Comparison of ENCODE assay signal across 44 mouse cellular contexts in genomic region chr5:30536051-30536570, GRCm38 (mm10). TPM values are rescaled to one million over a fixed set of nuclear protein-coding genes. Genes with fewer than 3 reads are reported as not detected.
A peak's percentile ranks its signal among the peaks of the same experiment; 100 is the strongest.
DNase-seq lines count a peak whose midpoint lies in the region; ATAC-seq lines count a peak whose summit lies in the region.
"Had no signal": no experiment of that assay in that cellular context is flagged by ENCODE, and none has a peak within 500 bp of the region (broad histone marks: within the 10 kb centered on the region; RNA-seq: fewer than 3 reads in every experiment).

No protein-coding gene starts in this region.

- H3K4me3 ChIP-seq in heart, embryonic 11.5 days (ENCODE audit: low read depth, low read length): no peak overlapping the region
- no peak overlapping the region for H3K4me3 ChIP-seq in midbrain, embryonic 15.5 days
- no peak overlapping the region for H3K4me3 ChIP-seq in midbrain, embryonic 10.5 days
- H3K4me3 ChIP-seq: embryonic facial prominence, embryonic 12.5 days; forebrain, embryonic 10.5 days; forebrain, embryonic 15.5 days; kidney, embryonic 15.5 days; layer of hippocampus, adult 2 months; left cerebral cortex, adult 2 months; limb, embryonic 13.5 days; liver, embryonic 12.5 days had no signal

- 0 out of 2 replicates have a peak overlapping the region, but pooled peaks have one; percentile 10 for H3K27ac ChIP-seq in heart, embryonic 11.5 days (ENCODE audit: low read depth, low read length)
- 0 out of 2 replicates have a peak overlapping the region, but pooled peaks have one; percentile 12 for H3K27ac ChIP-seq in midbrain, embryonic 15.5 days
- H3K27ac ChIP-seq in midbrain, embryonic 10.5 days (replicated peaks): no peak overlapping the region
- H3K27ac ChIP-seq: embryonic facial prominence, embryonic 12.5 days; forebrain, embryonic 10.5 days; forebrain, embryonic 15.5 days; kidney, embryonic 15.5 days; layer of hippocampus, adult 2 months; left cerebral cortex, adult 2 months; limb, embryonic 13.5 days; liver, embryonic 12.5 days had no signal

- WGBS in heart, embryonic 11.5 days (ENCODE audit: insufficient replicate concordance): 29% methylated on average over 7 of the region's 7 CpGs
- 67% methylated on average over 7 of the region's 7 CpGs for WGBS in midbrain, embryonic 15.5 days
- 67% methylated on average over 7 of the region's 7 CpGs for WGBS in midbrain, embryonic 10.5 days

- no peaks in the 10 kb centered on the region for H3K36me3 ChIP-seq in heart, embryonic 11.5 days (ENCODE audit: control insufficient read depth, insufficient read depth, low read length)
- no peaks in the 10 kb centered on the region for H3K36me3 ChIP-seq in midbrain, embryonic 15.5 days (replicated peaks)
- H3K36me3 ChIP-seq in midbrain, embryonic 10.5 days: no peaks in the 10 kb centered on the region
- H3K36me3 ChIP-seq: embryonic facial prominence, embryonic 12.5 days; forebrain, embryonic 10.5 days; forebrain, embryonic 15.5 days; kidney, embryonic 15.5 days; limb, embryonic 13.5 days; liver, embryonic 12.5 days had no signal

- peaks cover 11% of the 10 kb centered on the region for H3K4me1 ChIP-seq in heart, embryonic 11.5 days (ENCODE audit: control insufficient read depth, insufficient read depth, low read length)
- H3K4me1 ChIP-seq in midbrain, embryonic 15.5 days: no peaks in the 10 kb centered on the region
- H3K4me1 ChIP-seq in midbrain, embryonic 10.5 days: no peaks in the 10 kb centered on the region
- H3K4me1 ChIP-seq: embryonic facial prominence, embryonic 12.5 days; forebrain, embryonic 10.5 days; forebrain, embryonic 15.5 days; limb, embryonic 13.5 days; liver, embryonic 12.5 days had no signal

- no peak for ATAC-seq in heart, embryonic 11.5 days (replicated peaks; ENCODE audit: insufficient number of reproducible peaks, low FRiP score, low TSS enrichment)
- ATAC-seq in midbrain, embryonic 15.5 days (replicated peaks): no peak
- ATAC-seq in erythroblast, adult 5-6 weeks (replicated peaks; ENCODE audit: low FRiP score, poor library complexity, severe bottlenecking): no peak
- ATAC-seq: activated CD4-positive, CD25-positive, alpha-beta regulatory T cell, adult 4 months; forebrain, embryonic 15.5 days; hindbrain, embryonic 16.5 days; liver, embryonic 12.5 days; midbrain, embryonic 16.5 days had no signal

- H3K4me2 ChIP-seq in heart, embryonic 11.5 days: no peak overlapping the region
- H3K4me2 ChIP-seq in midbrain, embryonic 15.5 days: no peak overlapping the region
- H3K4me2 ChIP-seq: embryonic facial prominence, embryonic 12.5 days; forebrain, embryonic 15.5 days; kidney, embryonic 15.5 days; limb, embryonic 13.5 days; liver, embryonic 12.5 days had no signal

- H3K9ac ChIP-seq in heart, embryonic 11.5 days (ENCODE audit: low read depth, low read length): 0 out of 2 replicates have a peak overlapping the region, but pooled peaks have one; percentile 5
- H3K9ac ChIP-seq in midbrain, embryonic 15.5 days: no peak overlapping the region
- H3K9ac ChIP-seq: embryonic facial prominence, embryonic 12.5 days; forebrain, embryonic 15.5 days; kidney, embryonic 15.5 days; limb, embryonic 13.5 days; liver, embryonic 12.5 days had no signal

- DNase-seq in heart, adult 9 months (ENCODE audit: low spot score in 2 of 2): no peak
- DNase-seq in midbrain, embryonic 10.5 days (ENCODE audit: low spot score): no peak
- DNase-seq in adrenal gland, postnatal 14 days: peak; percentile 64
- DNase-seq: B cell, adult 2 months; cerebellum, adult 11-12 months; cerebellum, adult 9-11 months; embryo, embryonic 11 days; gastrocnemius, postnatal 25 days; heart, adult 11 months; kidney, adult 18-20 months; kidney, postnatal 25 days; lung, adult 18-20 months; lung, postnatal 10 days; retina, postnatal 1 day; right cerebral cortex, postnatal 14 days; thymus, postnatal 4 days had no signal

- no peaks in the 10 kb centered on the region for H3K9me3 ChIP-seq in heart, embryonic 11.5 days (replicated peaks; ENCODE audit: control insufficient read depth, low read length)
- no peaks in the 10 kb centered on the region for H3K9me3 ChIP-seq in midbrain, embryonic 15.5 days
- H3K9me3 ChIP-seq in midbrain, embryonic 10.5 days (replicated peaks): no peaks in the 10 kb centered on the region
- H3K9me3 ChIP-seq: embryonic facial prominence, embryonic 12.5 days; forebrain, embryonic 10.5 days; forebrain, embryonic 15.5 days; kidney, embryonic 15.5 days; limb, embryonic 13.5 days; liver, embryonic 12.5 days had no signal

- H3K27me3 ChIP-seq in heart, embryonic 11.5 days (ENCODE audit: control insufficient read depth, insufficient read depth, low read length): no peaks in the 10 kb centered on the region; the same call in 1 of the 2 replicates
- H3K27me3 ChIP-seq in midbrain, embryonic 15.5 days (replicated peaks): no peaks in the 10 kb centered on the region
- H3K27me3 ChIP-seq in midbrain, embryonic 10.5 days (ENCODE audit: low read depth, poor library complexity, severe bottlenecking): no peaks in the 10 kb centered on the region
- H3K27me3 ChIP-seq: embryonic facial prominence, embryonic 12.5 days; forebrain, embryonic 15.5 days; kidney, embryonic 15.5 days had no signal

RNA-seq across cellular contexts. Expression of gene Cib4, which starts 9.5 kb away (rescaled TPM):
- polyA plus RNA-seq in heart, embryonic 11.5 days (2014; fragmentation: Nextera tagmentation; extraction: Ambion mirVana): not detected in 2 replicates
- polyA plus RNA-seq in midbrain, embryonic 15.5 days (2015; fragmentation: Nextera tagmentation; extraction: Ambion mirVana): not detected in 2 replicates
- not detected in 2 replicates for polyA plus RNA-seq in midbrain, embryonic 10.5 days (2016; fragmentation: Nextera tagmentation; extraction: Ambion mirVana)
- total RNA-seq in adrenal gland, postnatal 14 days (2021): 1.0 and 1.4 TPM in 2 replicates
- not detected in 2 replicates for total RNA-seq in erythroblast, adult 5-6 weeks (2015; ENCODE audit: low replicate concordance)
- total RNA-seq in erythroblast, adult 5-6 weeks (2017; ENCODE audit: low replicate concordance): not detected in 2 replicates
- total RNA-seq: CH12.LX; ES-E14; gastrocnemius, adult 18-20 months; gastrocnemius, postnatal 25 days; layer of hippocampus, adult 2 months; layer of hippocampus, postnatal 14 days; left cerebral cortex, adult 2 months; left cerebral cortex, postnatal 36 days; neutrophil, adult 5-6 weeks had no signal
- polyA plus RNA-seq: activated CD4-positive, CD25-positive, alpha-beta regulatory T cell, adult 4 months; embryonic facial prominence, embryonic 12.5 days; forebrain, embryonic 10.5 days; forebrain, embryonic 15.5 days; frontal cortex, adult 2 months; heart, postnatal 0 days; hindbrain, embryonic 11.5 days; hindbrain, embryonic 16.5 days; intestine, embryonic 14.5 days; kidney, embryonic 15.5 days; liver, embryonic 12.5 days; midbrain, embryonic 16.5 days; neural tube, embryonic 11.5 days; small intestine, adult 2 months; stomach, embryonic 14.5 days; thymus, postnatal 0 days had no signal

RNA-seq across cellular contexts. Expression of gene Kcnk3, which starts 51.9 kb away (rescaled TPM):
- 36.8 and 37.8 TPM in 2 replicates for polyA plus RNA-seq in heart, embryonic 11.5 days (2014; fragmentation: Nextera tagmentation; extraction: Ambion mirVana)
- 6.7 and 7.4 TPM in 2 replicates for polyA plus RNA-seq in midbrain, embryonic 15.5 days (2015; fragmentation: Nextera tagmentation; extraction: Ambion mirVana)
- polyA plus RNA-seq in midbrain, embryonic 10.5 days (2016; fragmentation: Nextera tagmentation; extraction: Ambion mirVana): 0.12 and 0.27 TPM in 2 replicates
- 678 and 701 TPM in 2 replicates for total RNA-seq in adrenal gland, postnatal 14 days (2021)
- not detected in 2 replicates for total RNA-seq in erythroblast, adult 5-6 weeks (2015; ENCODE audit: low replicate concordance)
- not detected in 2 replicates for total RNA-seq in erythroblast, adult 5-6 weeks (2017; ENCODE audit: low replicate concordance)
- total RNA-seq: CH12.LX; neutrophil, adult 5-6 weeks had no signal
- polyA plus RNA-seq: activated CD4-positive, CD25-positive, alpha-beta regulatory T cell, adult 4 months had no signal
